Mouse (Mus musculus): Measurements from ENCODE around the gene Lrrc55. TPM values are rescaled to one million over a fixed set of nuclear protein-coding genes. Genes with fewer than 3 reads are reported as not detected.

Lrrc55 gene
- polyA plus RNA-seq, 1 experiment from 2014 or later = 0.20 TPM

DNA sequence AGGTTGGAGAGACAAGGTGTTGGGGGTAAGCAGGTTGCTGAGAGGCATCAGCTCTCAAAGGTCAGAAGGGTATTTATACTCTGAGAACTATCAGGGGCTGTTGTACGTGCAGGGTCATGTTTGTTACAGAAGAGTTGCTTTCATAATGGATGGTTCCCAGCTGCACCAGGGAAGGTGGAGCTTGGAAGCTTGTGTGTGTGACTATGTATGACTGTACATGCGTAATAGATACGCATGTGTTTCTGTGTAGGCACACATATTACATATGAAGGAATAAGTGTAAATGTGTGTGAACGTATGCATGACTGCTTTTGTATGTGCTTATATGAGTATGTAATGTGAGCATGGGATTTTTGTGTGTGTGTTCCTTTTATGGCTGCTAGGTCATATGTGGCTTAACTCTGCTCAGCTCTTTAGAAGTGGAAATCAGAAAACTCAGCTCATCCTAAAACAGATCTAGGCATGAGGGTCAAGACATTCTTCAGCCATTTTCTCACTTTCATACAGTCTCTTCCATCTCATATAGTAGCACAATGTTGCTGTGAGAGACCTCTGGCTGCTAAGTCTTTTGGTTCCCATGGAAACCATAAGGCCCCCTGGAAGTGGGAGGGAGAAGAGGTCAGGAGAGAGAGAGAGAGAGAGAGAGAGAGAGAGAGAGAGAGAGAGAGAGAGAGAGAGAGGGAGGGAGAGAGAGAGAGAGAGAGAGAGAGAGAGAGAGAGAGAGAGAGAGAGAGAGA lies 35.9 kb downstream of the Lrrc55 start:
- Histone ChIP-seq H3K36me3 (ENCODE audit: control insufficient read depth, insufficient read depth, low read length) (no peaks in the 10 kb centered on the region), H3K4me2 (ENCODE audit: low read depth, low read length) (no peak overlapping the region), H3K4me1 (replicated peaks; ENCODE audit: control insufficient read depth, insufficient read depth, low read length) (peaks cover 7% of the 10 kb centered on the region; the same call in 1 of the 2 replicates), H3K27me3 (ENCODE audit: control insufficient read depth, insufficient read depth, low read depth, low read length) (no peaks in the 10 kb centered on the region), H3K27ac (ENCODE audit: low read length) (no peak overlapping the region), H3K4me3 (ENCODE audit: low read length) (no peak overlapping the region), H3K9me3 (ENCODE audit: control insufficient read depth, low read length) (no peaks in the 10 kb centered on the region), H3K9ac (ENCODE audit: low read length) (no peak overlapping the region)
- ATAC-seq (ENCODE audit: low read depth) = no peak
- 55% methylated on average over 4 of the region's 4 CpGs for WGBS

DNA sequence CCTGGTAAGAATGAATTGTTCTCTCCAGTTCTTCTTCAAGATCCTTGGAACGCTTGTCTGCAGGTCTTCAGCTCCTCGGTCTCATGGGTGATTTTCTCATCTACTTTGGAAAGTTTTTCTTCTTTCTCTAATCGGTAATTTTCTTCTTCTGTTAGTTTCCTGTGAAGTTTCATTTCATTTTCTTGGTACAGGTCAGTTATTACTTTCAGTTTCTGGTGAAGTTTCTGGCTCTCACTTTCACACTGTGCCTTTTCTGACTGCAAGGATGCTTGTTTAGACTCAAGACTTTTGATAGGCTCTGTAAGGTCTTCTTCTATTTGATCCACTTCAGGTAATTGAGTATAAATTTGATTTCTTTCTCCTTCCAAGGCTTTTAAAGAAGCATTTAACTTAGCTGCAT lies 39.6 kb downstream of the Lrrc55 start:
- H3K4me3 ChIP-seq (ENCODE audit: low read length) = no peak overlapping the region
- ATAC-seq (ENCODE audit: low read depth) = no peak
- H3K27ac ChIP-seq (ENCODE audit: low read length) = no peak overlapping the region
- no peaks in the 10 kb centered on the region for H3K36me3 ChIP-seq (ENCODE audit: control insufficient read depth, insufficient read depth, low read length)
- WGBS = 87% methylated on average over 3 of the region's 3 CpGs
- H3K27me3 ChIP-seq (ENCODE audit: control insufficient read depth, insufficient read depth, low read depth, low read length) = no peaks in the 10 kb centered on the region
- no peak overlapping the region for H3K4me2 ChIP-seq (ENCODE audit: low read depth, low read length)
- no peak overlapping the region for H3K9ac ChIP-seq (ENCODE audit: low read length)
- H3K9me3 ChIP-seq (ENCODE audit: control insufficient read depth, low read length) = no peaks in the 10 kb centered on the region
- H3K4me1 ChIP-seq (replicated peaks; ENCODE audit: control insufficient read depth, insufficient read depth, low read length) = peaks cover 7% of the 10 kb centered on the region; the same call in 1 of the 2 replicates

DNA sequence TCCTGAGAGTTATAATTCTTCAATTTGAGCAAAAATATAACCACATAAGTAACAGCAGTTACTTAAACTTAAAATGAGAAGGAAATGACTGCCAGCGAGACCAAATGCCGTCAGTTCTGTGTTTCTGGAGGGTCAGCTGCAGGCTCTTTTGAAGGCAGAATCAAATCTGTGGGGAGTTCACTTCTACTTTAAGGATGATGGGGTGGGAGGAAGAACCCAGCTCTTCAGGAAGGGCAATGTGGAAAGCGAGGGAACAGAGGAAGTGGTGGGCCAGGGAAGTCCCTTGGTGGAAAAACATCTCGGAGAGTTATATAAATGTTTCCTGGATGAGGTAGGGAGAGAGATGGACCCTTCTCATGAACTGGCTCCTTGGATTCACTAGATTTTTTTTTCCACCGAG lies 40.9 kb downstream of the Lrrc55 start:
- ATAC-seq (ENCODE audit: low read depth) = no peak
- no peak overlapping the region for H3K4me2 ChIP-seq (ENCODE audit: low read depth, low read length)
- WGBS = 76% methylated on average over 5 of the region's 5 CpGs

DNA sequence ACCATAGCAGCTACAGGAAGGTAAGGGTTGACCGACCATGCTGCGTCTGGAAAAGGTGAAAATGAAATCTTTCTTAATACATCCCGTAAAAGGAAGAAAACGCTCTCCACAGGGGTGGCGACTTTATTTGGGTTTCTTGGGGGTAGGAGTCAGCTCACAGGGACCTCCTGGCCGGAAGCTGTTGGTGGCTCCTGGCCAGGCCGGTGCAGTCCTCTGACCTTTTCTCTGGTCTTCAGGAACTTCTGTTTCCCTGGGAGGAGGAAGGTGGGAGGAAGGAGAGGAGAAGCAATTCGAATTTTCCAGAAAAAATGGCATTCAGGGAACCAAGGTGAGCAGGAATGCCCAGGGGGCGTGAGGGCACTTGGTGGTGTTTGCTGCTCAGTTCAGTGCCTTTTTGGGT lies 41.7 kb downstream of the Lrrc55 start:
- no peak overlapping the region for H3K4me2 ChIP-seq (ENCODE audit: low read depth, low read length)
- H3K9ac ChIP-seq (ENCODE audit: low read length) = no peak overlapping the region
- no peaks in the 10 kb centered on the region for H3K27me3 ChIP-seq (ENCODE audit: control insufficient read depth, insufficient read depth, low read depth, low read length)
- H3K4me1 ChIP-seq (replicated peaks; ENCODE audit: control insufficient read depth, insufficient read depth, low read length) = no peaks in the 10 kb centered on the region
- no peaks in the 10 kb centered on the region for H3K9me3 ChIP-seq (ENCODE audit: control insufficient read depth, low read length)
- no peak overlapping the region for H3K27ac ChIP-seq (ENCODE audit: low read length)
- no peak overlapping the region for H3K4me3 ChIP-seq (ENCODE audit: low read length)
- H3K36me3 ChIP-seq (ENCODE audit: control insufficient read depth, insufficient read depth, low read length) = no peaks in the 10 kb centered on the region
- WGBS = 76% methylated on average over 9 of the region's 9 CpGs
- no peak for ATAC-seq (ENCODE audit: low read depth)

More for the DNA sequence above, 40.9 kb downstream of the Lrrc55 start:
- no peaks in the 10 kb centered on the region for H3K36me3 ChIP-seq (ENCODE audit: control insufficient read depth, insufficient read depth, low read length)
- H3K4me3 ChIP-seq (ENCODE audit: low read length) = no peak overlapping the region
- 0 out of 2 replicates have a peak, but pooled peaks cover 4% of the 10 kb centered on the region for H3K4me1 ChIP-seq (replicated peaks; ENCODE audit: control insufficient read depth, insufficient read depth, low read length)
- no peak overlapping the region for H3K27ac ChIP-seq (ENCODE audit: low read length)
- no peak overlapping the region for H3K9ac ChIP-seq (ENCODE audit: low read length)
- no peaks in the 10 kb centered on the region for H3K27me3 ChIP-seq (ENCODE audit: control insufficient read depth, insufficient read depth, low read depth, low read length)
- H3K9me3 ChIP-seq (ENCODE audit: control insufficient read depth, low read length) = no peaks in the 10 kb centered on the region

DNA sequence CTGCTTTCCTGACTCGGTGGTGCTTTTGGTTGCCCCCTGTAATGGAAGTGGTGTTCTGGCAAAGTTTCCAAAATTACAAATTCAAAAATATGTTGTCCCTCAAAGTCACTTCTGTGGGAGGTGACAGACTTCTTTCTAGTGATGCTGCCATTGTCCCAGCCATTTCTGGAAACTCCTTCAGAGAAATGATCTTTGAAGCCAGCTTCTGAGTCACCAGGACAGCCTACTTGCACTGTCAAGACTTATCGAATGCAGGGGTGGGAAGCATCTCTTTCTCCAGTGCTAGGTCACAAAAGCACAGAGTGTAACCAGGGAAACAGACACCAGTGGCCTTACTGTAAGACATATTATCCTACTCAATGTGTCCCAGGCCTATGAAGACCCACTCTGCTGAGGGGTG lies 45.8 kb downstream of the Lrrc55 start:
- 70% methylated on average over 2 of the region's 2 CpGs for WGBS
- no peak overlapping the region for H3K4me2 ChIP-seq (ENCODE audit: low read depth, low read length)
- H3K9me3 ChIP-seq (ENCODE audit: control insufficient read depth, low read length) = no peaks in the 10 kb centered on the region
- H3K4me1 ChIP-seq (replicated peaks; ENCODE audit: control insufficient read depth, insufficient read depth, low read length) = no peaks in the 10 kb centered on the region
- H3K27ac ChIP-seq (ENCODE audit: low read length) = no peak overlapping the region
- H3K36me3 ChIP-seq (ENCODE audit: control insufficient read depth, insufficient read depth, low read length) = no peaks in the 10 kb centered on the region
- no peaks in the 10 kb centered on the region for H3K27me3 ChIP-seq (ENCODE audit: control insufficient read depth, insufficient read depth, low read depth, low read length)
- no peak overlapping the region for H3K9ac ChIP-seq (ENCODE audit: low read length)
- ATAC-seq (ENCODE audit: low read depth) = no peak
- no peak overlapping the region for H3K4me3 ChIP-seq (ENCODE audit: low read length)

DNA sequence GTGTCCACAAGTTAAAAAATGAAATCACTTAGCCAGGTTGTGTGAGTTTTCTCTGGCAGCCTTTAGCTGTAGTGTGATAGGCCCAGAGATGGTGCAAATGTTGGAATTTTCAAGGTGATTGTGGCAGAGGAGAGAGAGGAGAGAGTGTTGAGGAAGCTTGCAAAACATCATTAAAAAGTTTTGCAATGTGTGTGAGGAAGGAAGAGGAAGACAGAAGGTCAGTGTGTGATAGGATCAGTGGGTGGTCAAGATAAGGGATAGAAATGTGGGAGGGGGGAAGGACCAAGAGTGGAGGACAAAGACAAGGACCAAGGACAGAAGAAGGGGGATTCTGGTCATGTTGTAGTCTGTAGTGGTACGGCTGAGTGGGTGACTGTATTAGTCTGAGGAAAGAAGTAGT lies 46.6 kb downstream of the Lrrc55 start:
- no peaks in the 10 kb centered on the region for H3K4me1 ChIP-seq (replicated peaks; ENCODE audit: control insufficient read depth, insufficient read depth, low read length)
- no peak overlapping the region for H3K4me2 ChIP-seq (ENCODE audit: low read depth, low read length)
- 73% methylated on average over 1 of the region's 1 CpGs for WGBS
- H3K4me3 ChIP-seq (ENCODE audit: low read length) = no peak overlapping the region
- no peak overlapping the region for H3K9ac ChIP-seq (ENCODE audit: low read length)
- no peak for ATAC-seq (ENCODE audit: low read depth)
- no peaks in the 10 kb centered on the region for H3K9me3 ChIP-seq (ENCODE audit: control insufficient read depth, low read length)
- H3K36me3 ChIP-seq (ENCODE audit: control insufficient read depth, insufficient read depth, low read length) = no peaks in the 10 kb centered on the region
- H3K27me3 ChIP-seq (ENCODE audit: control insufficient read depth, insufficient read depth, low read depth, low read length) = no peaks in the 10 kb centered on the region
- H3K27ac ChIP-seq (ENCODE audit: low read length) = no peak overlapping the region

DNA sequence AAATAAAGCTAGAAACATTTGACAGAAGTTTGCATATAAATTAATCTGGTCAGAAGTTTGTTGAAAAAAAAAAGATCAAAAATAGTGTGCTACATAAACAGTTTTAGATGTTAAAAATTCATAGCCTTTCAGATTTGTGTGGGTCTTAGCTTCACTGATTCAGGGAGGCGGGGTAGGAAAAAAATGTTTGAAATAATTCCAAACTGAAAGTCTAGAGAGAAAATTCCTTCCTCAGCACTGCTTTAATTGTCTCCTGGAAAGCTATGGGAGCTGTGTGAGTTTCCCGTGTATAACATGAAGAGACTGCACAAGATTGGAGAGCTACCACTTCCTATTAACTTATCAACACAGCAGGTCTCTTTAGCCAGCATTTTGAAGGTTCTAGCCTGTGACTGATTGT lies 49.5 kb downstream of the Lrrc55 start:
- no peaks in the 10 kb centered on the region for H3K27me3 ChIP-seq (ENCODE audit: control insufficient read depth, insufficient read depth, low read depth, low read length)
- ATAC-seq (ENCODE audit: low read depth) = no peak
- H3K4me2 ChIP-seq (ENCODE audit: low read depth, low read length) = no peak overlapping the region
- H3K4me1 ChIP-seq (replicated peaks; ENCODE audit: control insufficient read depth, insufficient read depth, low read length) = no peaks in the 10 kb centered on the region
- H3K9ac ChIP-seq (ENCODE audit: low read length) = no peak overlapping the region
- H3K36me3 ChIP-seq (ENCODE audit: control insufficient read depth, insufficient read depth, low read length) = no peaks in the 10 kb centered on the region
- WGBS = 58% methylated on average over 2 of the region's 2 CpGs
- H3K9me3 ChIP-seq (ENCODE audit: control insufficient read depth, low read length) = no peaks in the 10 kb centered on the region
- H3K4me3 ChIP-seq (ENCODE audit: low read length) = no peak overlapping the region
- H3K27ac ChIP-seq (ENCODE audit: low read length) = no peak overlapping the region

DNA sequence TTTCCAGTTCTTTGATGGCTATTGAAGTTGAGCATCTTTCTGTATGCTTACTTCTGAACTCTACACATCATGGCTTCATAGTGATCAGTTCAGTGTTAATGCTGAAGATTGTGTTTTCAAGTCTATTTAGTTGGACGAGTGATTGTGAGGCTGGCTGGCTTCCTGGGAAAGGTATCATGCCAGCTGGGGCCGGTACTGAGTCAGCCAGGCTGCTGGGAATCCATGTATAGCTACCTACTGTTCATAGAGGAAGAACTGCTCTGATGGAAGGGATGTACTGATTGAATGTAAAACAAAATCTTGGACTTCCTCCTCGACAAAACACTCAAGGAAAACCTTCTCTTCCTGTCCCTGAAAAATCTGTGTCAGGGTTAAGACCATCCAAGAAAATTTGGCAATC lies 51.7 kb downstream of the Lrrc55 start:
- no peak overlapping the region for H3K4me3 ChIP-seq (ENCODE audit: low read length)
- H3K4me1 ChIP-seq (replicated peaks; ENCODE audit: control insufficient read depth, insufficient read depth, low read length) = no peaks in the 10 kb centered on the region
- H3K36me3 ChIP-seq (ENCODE audit: control insufficient read depth, insufficient read depth, low read length) = no peaks in the 10 kb centered on the region
- no peak overlapping the region for H3K9ac ChIP-seq (ENCODE audit: low read length)
- WGBS = 58% methylated on average over 3 of the region's 3 CpGs
- ATAC-seq (ENCODE audit: low read depth) = no peak
- H3K27me3 ChIP-seq (ENCODE audit: control insufficient read depth, insufficient read depth, low read depth, low read length) = no peaks in the 10 kb centered on the region
- no peak overlapping the region for H3K27ac ChIP-seq (ENCODE audit: low read length)
- H3K4me2 ChIP-seq (ENCODE audit: low read depth, low read length) = no peak overlapping the region
- H3K9me3 ChIP-seq (ENCODE audit: control insufficient read depth, low read length) = no peaks in the 10 kb centered on the region

DNA sequence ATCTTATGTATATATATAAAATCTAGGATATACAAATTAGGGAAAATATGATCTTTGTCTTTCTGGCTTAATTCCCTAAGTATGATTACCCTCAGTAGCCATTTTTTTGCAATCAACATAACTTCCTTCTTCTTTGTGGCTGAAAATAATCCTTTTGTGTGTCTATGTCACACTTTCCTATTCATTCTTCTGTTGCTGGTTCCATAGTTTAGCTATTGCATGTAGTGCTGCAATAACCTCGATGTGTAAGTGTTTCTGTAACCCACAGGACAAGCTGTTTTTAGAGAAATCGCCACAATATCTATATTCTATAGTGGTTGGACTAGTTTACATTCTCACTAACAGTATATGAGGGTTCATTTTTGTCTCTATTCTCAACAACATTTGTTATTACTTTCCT lies 52.1 kb downstream of the Lrrc55 start:
- H3K4me1 ChIP-seq (replicated peaks; ENCODE audit: control insufficient read depth, insufficient read depth, low read length) = no peaks in the 10 kb centered on the region
- no peak overlapping the region for H3K27ac ChIP-seq (ENCODE audit: low read length)
- H3K36me3 ChIP-seq (ENCODE audit: control insufficient read depth, insufficient read depth, low read length) = no peaks in the 10 kb centered on the region
- no peaks in the 10 kb centered on the region for H3K9me3 ChIP-seq (ENCODE audit: control insufficient read depth, low read length)
- no peak overlapping the region for H3K9ac ChIP-seq (ENCODE audit: low read length)
- no peaks in the 10 kb centered on the region for H3K27me3 ChIP-seq (ENCODE audit: control insufficient read depth, insufficient read depth, low read depth, low read length)
- ATAC-seq (ENCODE audit: low read depth) = no peak
- WGBS = 86% methylated on average over 2 of the region's 2 CpGs
- no peak overlapping the region for H3K4me2 ChIP-seq (ENCODE audit: low read depth, low read length)
- H3K4me3 ChIP-seq (ENCODE audit: low read length) = no peak overlapping the region

DNA sequence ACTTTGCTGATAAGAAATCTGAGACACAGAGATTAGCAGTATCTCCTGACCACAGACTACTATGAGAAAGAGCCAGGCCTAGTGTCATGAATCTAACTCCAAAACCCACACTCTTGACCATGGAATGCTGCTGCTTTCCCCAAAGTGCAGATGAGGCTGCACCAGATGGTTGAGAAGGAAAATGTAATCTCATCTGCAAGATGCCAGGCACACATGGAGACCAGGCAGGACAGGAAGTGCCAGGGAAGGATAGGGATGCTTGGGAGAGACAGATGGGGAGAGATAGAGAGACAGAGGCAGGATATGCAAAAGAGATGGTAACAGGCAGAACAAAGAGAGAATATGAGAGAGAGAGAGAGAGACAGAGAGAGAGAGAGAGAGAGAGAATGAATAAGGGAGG lies 56.2 kb downstream of the Lrrc55 start:
- ATAC-seq (ENCODE audit: low read depth) = no peak
- no peak overlapping the region; the same call in 1 of the 2 replicates for H3K9ac ChIP-seq (ENCODE audit: low read length)
- H3K27ac ChIP-seq (ENCODE audit: low read length) = no peak overlapping the region
- H3K4me3 ChIP-seq (ENCODE audit: low read length) = peak overlapping the region; percentile 46
- H3K4me2 ChIP-seq (ENCODE audit: low read depth, low read length) = peak overlapping the region; percentile 45
- no peaks in the 10 kb centered on the region for H3K4me1 ChIP-seq (replicated peaks; ENCODE audit: control insufficient read depth, insufficient read depth, low read length)
- H3K27me3 ChIP-seq (ENCODE audit: control insufficient read depth, insufficient read depth, low read depth, low read length) = no peaks in the 10 kb centered on the region
- no peaks in the 10 kb centered on the region for H3K36me3 ChIP-seq (ENCODE audit: control insufficient read depth, insufficient read depth, low read length)
- no peaks in the 10 kb centered on the region for H3K9me3 ChIP-seq (ENCODE audit: control insufficient read depth, low read length)
